Mouse (Mus musculus) large intestine, adult 2 months (tissue): ENCODE data around the gene Jazf1. TPM values are rescaled to one million over a fixed set of nuclear protein-coding genes. Genes with fewer than 3 reads are reported as not detected.

Experiments used
- DNase-seq: peaks from one replicate; pipeline ENCODE4 v3.0.0-alpha.2; 2012; ENCODE audit warnings: low read depth, low spot score
- WGBS: fragments of 180-500 bp; shearing (Covaris S2); methylation state at CpG from one replicate; pipeline ENCODE4 v1.1.7; 2018; 5-methylcytosine and 5-hydroxymethylcytosine counted together
- polyA plus RNA-seq: library from polyadenylated mRNA; depleted of rRNA; stranded (reverse); fragments of >200 nt; gene quantifications from 2 replicates; pipeline ENCODE4 v1.2.3, GENCODE M21; 2012

The Jazf1 gene
- polyA plus RNA-seq, 1 experiment, result 0.66 TPM

DNA sequence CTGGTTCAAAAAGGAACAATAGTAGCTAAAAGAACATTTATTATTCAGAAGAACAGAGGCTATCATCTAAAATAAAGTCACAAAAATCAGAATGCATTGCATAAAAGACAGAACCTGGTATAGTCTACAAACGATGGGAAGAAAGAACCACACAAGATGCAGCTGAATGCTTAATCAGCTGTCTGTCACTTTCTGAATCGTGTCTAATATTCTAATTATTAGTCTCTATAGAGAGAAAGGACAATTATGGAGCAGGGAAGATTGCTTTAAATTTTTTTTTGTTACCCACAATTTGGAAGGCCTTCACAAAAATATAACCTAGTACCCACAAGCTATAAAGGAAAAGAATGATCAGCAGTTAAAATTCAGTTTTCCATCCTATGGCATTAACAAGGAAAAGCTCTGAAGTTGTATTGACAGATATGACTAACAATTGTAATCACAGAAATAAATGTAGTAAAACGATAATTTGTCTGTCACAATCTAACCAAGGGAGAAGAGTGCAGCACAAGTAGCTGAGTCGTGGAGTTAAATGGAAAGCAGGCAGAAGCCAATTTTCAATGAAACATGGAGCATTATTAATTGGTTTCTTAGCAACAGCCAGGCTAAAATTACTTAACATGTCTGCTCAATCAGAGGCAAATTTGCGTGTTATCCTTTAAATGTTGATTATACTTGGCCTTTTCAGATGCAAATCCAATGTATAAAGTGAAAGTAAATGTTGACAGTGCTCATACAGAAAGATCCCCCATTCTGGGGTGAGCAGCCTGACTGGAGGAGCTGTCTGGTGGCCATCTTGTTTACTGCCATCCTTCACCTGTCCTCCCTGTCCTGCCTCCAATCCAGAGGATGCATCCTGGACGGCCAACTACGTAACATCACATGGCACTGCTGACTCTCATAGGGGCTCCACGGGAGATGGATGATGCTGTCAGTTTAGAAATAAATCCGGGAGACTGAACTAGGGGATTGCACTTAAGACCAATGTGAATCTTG, 53.7 kb downstream of the Jazf1 start:
- 89% methylated on average over 9 of the region's 9 CpGs for WGBS
- DNase-seq, result no peak

DNA sequence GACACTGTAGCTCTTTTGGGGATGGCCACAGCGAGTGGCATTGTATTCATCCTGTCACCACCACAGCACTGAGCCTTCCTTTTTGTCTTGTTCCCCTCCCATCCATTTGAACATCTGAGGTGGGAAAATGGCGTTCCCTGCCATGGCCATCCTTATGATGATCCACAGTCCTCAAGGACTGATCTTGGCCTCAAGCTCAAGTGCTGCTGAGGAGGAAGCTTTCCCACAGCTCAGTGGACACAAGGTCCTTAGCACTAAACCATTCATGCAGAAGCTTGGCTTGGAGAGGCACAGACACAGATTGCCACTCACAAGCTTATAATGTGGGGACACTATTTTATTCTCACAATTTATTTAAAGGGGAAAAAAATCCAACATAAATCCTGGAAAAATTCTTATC, 58.1 kb downstream of the Jazf1 start:
- no peak for DNase-seq
- WGBS, result 96% methylated on average over 2 of the region's 2 CpGs

DNA sequence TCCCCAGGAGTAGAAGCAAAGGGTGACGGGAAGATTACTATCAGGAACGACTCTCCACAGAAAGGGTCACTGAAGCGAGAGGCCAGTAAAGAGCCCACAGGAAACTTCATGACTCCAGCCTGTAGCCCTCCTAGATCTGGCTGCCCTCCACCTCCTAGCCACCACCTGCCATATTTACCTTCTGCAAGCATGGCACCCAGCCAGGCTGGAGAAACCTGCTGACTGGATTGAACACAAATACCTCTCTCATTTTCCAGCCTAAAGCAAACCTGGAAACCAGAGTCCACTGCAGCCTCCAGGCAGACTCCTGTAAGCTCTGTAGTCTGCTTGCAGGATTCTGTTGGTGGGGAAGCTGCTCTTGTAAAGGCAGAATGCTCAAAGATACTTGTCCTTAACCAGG, 62.4 kb downstream of the Jazf1 start:
- DNase-seq, result peak; percentile 22
- WGBS, result 47% methylated on average over 3 of the region's 3 CpGs

DNA sequence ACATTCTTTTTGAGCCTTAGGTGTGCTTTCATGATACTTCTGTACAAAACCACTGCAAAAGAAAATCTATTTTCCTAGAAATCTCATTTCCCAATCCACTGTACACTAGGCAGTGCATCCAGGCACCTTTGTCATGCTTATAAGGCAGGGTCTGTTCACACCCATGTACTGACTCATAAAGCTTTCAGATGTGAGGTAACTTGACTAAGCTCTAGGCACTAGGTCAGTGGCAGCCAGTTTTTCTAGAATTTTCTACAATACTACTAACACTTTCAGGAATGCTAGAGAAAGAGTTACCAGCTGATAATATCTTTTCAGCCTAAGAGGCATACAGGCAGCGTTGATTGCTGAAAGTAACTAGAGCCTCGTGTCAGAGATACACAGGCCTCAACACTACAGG, 62.9 kb downstream of the Jazf1 start:
- 71% methylated on average over 2 of the region's 2 CpGs for WGBS

DNA sequence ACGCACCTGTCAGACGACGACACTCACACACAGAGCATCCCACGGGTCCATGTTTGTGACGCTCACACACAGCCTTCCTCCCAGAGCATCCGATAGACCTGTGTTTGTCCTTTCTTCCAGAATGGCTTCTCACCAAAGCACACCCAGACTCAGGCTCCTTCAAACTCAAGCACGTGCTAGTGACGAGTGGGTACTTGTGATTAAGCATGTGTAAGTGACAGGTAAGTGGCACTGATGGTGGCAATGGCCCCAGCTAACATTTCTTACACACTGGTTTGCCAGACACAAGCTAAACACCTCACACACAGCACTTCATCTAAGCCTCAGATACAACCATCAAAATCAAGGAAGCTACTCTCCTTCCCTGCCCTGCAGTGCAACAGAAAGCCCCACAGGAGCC, 77.6 kb downstream of the Jazf1 start:
- no peak for DNase-seq
- WGBS, result 90% methylated on average over 8 of the region's 8 CpGs

More for the DNA sequence above, 62.9 kb downstream of the Jazf1 start:
- no peak for DNase-seq

- no peak for DNase-seq
- WGBS, result 84% methylated on average over 6 of the region's 6 CpGs
Measured at GRCm38 (mm10) chr6:52987905-52988640, 80.4 kb downstream of the Jazf1 start.

DNA sequence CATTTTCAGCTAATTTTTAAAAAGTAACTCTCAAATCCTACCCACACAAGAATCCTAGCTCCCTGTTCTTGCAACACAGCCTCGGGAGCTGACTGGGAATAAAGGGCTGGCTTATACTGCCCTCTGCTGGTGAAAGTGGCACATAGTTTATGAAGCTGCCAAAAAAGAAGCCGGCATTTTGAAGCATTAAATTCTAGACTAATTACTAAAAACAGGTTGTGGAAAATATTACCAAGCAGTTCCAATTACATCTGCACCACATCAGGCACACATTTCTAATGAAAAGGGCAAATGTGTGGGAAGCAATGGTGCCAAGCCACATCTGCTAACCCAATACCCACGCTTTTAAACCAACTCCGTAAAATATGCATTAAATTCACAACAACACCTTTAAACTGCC, 81.0 kb downstream of the Jazf1 start:
- WGBS, result 52% methylated on average over 4 of the region's 4 CpGs
- DNase-seq, result no peak

- 78% methylated on average over 6 of the region's 6 CpGs for WGBS
- no peak for DNase-seq
Measured at GRCm38 (mm10) chr6:52982175-52982574, 86.3 kb downstream of the Jazf1 start.

- DNase-seq, result no peak
- 91% methylated on average over 6 of the region's 6 CpGs for WGBS
Measured at GRCm38 (mm10) chr6:52979503-52979902, 88.9 kb downstream of the Jazf1 start.

DNA sequence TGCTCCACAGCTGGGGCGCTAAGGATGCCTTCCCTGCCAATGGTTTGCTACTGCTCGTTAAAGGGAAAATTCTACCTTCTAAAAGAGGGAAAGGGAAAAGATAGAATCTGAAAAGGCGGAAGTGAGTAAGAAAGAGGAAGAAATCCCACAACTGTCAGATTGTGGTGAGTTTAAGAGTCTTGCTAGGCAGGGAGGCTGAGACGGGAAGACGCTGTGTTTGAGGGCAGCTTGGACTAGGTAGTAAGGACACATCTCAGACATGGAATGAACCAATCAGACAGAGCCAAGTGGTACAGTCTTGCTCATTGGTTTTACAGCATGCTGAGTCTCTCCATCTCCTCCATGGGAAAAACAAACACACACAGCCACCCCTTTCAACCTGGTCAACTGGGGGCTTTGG, 95.1 kb downstream of the Jazf1 start:
- DNase-seq, result no peak
- 85% methylated on average over 5 of the region's 5 CpGs for WGBS

DNA sequence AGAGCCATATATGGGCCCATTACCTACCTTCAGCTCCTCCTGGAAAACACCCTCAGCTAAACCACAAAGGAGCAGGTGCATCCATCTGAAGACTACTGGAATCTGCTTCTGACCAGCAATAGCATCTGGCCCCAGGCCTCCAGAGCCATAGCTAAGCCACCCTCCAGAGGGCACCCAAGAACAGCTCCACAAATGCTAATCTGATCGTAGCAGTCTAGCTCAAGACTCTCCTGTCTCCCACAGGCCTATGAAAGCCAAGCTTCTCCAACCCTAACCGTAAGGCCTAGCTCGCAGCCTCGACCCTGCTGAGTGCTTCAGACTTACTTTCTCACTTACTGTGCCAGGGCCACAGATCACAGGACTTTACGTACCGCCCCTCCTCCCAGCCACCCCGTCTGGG, 96.3 kb downstream of the Jazf1 start:
- DNase-seq, result no peak
- WGBS, result 77% methylated on average over 7 of the region's 7 CpGs

- DNase-seq, result peak; percentile 27
- WGBS, result 93% methylated on average over 2 of the region's 2 CpGs
Measured at GRCm38 (mm10) chr6:52969717-52970261, 98.6 kb downstream of the Jazf1 start.

- DNase-seq, result no peak
- WGBS, result 73% methylated on average over 12 of the region's 12 CpGs
Measured at GRCm38 (mm10) chr6:52968346-52968891, 100.0 kb downstream of the Jazf1 start.

- WGBS, result 47% methylated on average over 10 of the region's 10 CpGs
Measured at GRCm38 (mm10) chr6:52967557-52968270, 100.7 kb downstream of the Jazf1 start.

GRCm38 (mm10) chr6:52966001-52966400, 102.4 kb downstream of the Jazf1 start:
- WGBS, result 66% methylated on average over 4 of the region's 4 CpGs
- DNase-seq, result no peak

More at GRCm38 (mm10) chr6:52967557-52968270, 100.7 kb downstream of the Jazf1 start:
- DNase-seq, result no peak

DNA sequence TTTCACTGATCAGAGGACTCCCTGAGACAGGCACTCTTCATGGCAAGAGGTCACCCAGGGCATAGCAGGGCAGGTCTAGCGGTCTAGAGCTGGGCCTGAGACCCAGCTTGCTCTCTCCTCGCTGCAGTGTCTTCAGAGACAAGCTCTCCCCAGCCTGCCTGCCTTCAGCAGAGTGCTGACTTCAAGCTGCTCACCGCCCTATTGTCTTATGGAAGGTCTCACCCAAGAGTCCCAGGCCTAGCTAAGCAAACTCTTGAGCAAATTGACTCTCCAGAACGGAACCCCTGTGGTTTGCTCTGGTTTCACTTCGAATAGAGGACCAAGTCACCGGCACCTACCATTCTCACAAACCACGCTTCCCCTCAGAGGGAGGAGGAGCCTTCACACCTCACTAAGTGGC, 103.1 kb downstream of the Jazf1 start:
- WGBS, result 77% methylated on average over 7 of the region's 7 CpGs
- no peak for DNase-seq

- WGBS, result 78% methylated on average over 13 of the region's 13 CpGs
- DNase-seq, result no peak
Measured at GRCm38 (mm10) chr6:52963840-52964690, 104.4 kb downstream of the Jazf1 start.

DNA sequence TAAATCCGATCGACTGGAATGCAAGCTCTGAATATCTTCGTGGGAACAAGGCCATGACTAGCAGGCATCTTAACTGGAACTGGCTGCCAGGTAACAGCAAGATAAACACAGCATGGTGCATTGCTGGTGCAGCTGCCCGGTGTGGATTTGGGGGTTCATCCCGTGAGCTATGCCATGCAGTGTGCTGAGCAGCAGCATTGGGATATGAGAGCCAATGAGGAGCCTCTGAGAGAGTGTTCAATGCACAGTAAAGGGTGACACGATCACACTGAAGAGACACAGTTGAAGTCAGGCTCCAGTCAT, 105.0 kb downstream of the Jazf1 start:
- DNase-seq, result no peak
- 48% methylated on average over 6 of the region's 6 CpGs for WGBS
